Mouse (Mus musculus): ENCODE data around the gene Hoxc10.

DNA sequence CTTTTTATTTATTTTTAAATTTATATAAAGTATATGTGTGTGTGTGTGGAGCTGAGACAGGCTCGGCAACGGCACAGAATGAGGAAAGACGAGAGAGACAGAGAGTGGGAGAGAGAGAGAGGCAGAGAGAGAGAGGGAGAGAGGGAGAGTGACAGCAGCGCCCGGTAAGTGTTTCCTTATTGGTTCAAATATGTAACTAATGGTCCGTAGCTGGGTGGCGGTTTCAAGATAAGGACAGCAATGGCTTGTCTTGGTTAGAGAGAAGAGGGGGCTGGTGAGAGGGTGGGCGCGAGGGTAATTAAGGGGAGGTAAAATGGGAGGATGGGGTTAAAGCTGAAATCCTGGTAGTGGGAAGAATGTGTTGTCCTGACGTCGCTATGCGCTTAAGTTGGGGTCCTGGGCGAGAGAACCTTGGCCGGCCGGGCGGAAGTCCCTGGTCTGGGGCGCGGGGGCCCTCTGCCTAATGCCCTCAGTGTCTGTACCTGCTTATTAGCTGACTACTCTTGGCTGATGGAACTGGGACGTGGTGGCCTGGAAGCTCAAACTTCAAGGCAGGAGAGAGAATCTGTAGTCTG, 32.1 kb downstream of the Hoxc10 start:
- no peak for TF ChIP-seq CTCF (IDR thresholded peaks at IDR 0.05; ENCODE audit: low read depth, low read length)
- no peak for TF ChIP-seq POLR2A (IDR thresholded peaks at IDR 0.05; ENCODE audit: extremely low read depth, insufficient read depth, low read length)

Data from liver, adult 2 months (tissue).